Mouse (Mus musculus) liver, embryonic 11.5 days (tissue): ENCODE data around the gene Gm28041. TPM values are rescaled to one million over a fixed set of nuclear protein-coding genes. Genes with fewer than 3 reads are reported as not detected.
"Not testable (repeated sequence)": the region's sequence is repeated elsewhere in the genome, so short reads cannot be mapped to it uniquely, and the experiment has no call there.

Experiments
- ATAC-seq: fragments of 200-750 bp; cut with Nextera tagmentation; replicated peaks from 2 replicates; pipeline ENCODE4 v1.8.0; 2017; ENCODE audit warnings: moderate number of reproducible peaks, mild to moderate bottlenecking, moderate TSS enrichment, moderate library complexity; ENCODE audit not compliant: low FRiP score
- DNase-seq: peaks from one replicate; pipeline ENCODE4 v3.0.0-alpha.2; 2017; ENCODE audit warnings: low spot score
- H3K27ac ChIP-seq: fragments of 300-500 bp; sonication (generic); 2 replicates; pipeline ENCODE4 v1.5.1; 2014; ENCODE audit warnings: mild to moderate bottlenecking, low read depth, low read length, control low read depth
- H3K27me3 ChIP-seq: fragments of 300-500 bp; sonication (generic); replicated peaks from 2 replicates; pipeline ENCODE4 v1.6.1; 2014; ENCODE audit warnings: low read length, mixed read lengths; ENCODE audit not compliant: control insufficient read depth, insufficient read depth
- H3K36me3 ChIP-seq: fragments of 300-500 bp; sonication (generic); 2 replicates; pipeline ENCODE4 v1.6.1; 2014; ENCODE audit warnings: mild to moderate bottlenecking, low read length, moderate library complexity, mixed read lengths; ENCODE audit not compliant: control insufficient read depth, insufficient read depth
- H3K4me1 ChIP-seq: fragments of 300-500 bp; sonication (generic); replicated peaks from 2 replicates; pipeline ENCODE4 v1.6.1; 2014; ENCODE audit warnings: low read length, mixed read lengths; ENCODE audit not compliant: control insufficient read depth, insufficient read depth
- H3K4me2 ChIP-seq: fragments of 300-500 bp; sonication (generic); 2 replicates; pipeline ENCODE4 v1.6.1; 2014; ENCODE audit warnings: mild to moderate bottlenecking, control low read depth, moderate library complexity
- H3K4me3 ChIP-seq: fragments of 300-500 bp; sonication (generic); 2 replicates; pipeline ENCODE4 v1.5.1; 2014; ENCODE audit warnings: low read depth, low read length, control low read depth
- H3K9ac ChIP-seq: fragments of 300-500 bp; sonication (generic); 2 replicates; pipeline ENCODE4 v1.6.1; 2014; ENCODE audit warnings: low read depth, low read length, control low read depth
- H3K9me3 ChIP-seq: fragments of 300-500 bp; sonication (generic); 2 replicates; pipeline ENCODE4 v1.6.1; 2016; ENCODE audit warnings: low read length, inconsistent platforms, mixed read lengths; ENCODE audit not compliant: control insufficient read depth
- WGBS: fragments of 180-500 bp; shearing (Covaris S2); extraction: QIAGEN DNeasy Blood & Tissue Kit; methylation state at CpG from one replicate; pipeline ENCODE4 v1.1.7; 2014; 5-methylcytosine and 5-hydroxymethylcytosine counted together
- polyA plus RNA-seq: library from polyadenylated mRNA; unstranded; fragments of >200 nt; fragmentation: Nextera tagmentation; extraction: Ambion mirVana; gene quantifications from 2 replicates; pipeline ENCODE4 v1.2.1, GENCODE M21; 2014

Gm28041 gene
- polyA plus RNA-seq, 1 experiment from 2014 or later: not detected

DNA sequence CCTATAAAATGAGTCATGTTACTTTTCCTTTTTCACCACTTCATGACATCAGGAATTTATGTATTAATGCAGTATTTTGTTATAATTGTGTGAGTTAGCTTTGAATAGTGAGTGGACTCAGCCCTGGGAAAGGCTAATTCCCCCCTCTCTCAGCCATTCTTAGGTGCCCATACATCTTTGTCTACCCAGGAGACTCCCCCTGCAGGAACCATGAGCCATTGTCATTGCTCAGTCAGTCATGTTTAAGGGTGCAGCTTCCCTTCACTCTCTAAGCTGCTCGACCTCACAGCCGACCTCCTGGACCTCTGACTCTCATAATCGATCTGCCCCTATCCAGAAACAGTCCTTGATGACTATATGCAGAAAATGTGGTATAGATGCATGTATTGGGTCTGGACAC, 722 bp upstream of the Gm28041 start:
- not testable (repeated sequence) for H3K27me3 ChIP-seq, H3K4me1 ChIP-seq, H3K36me3 ChIP-seq, H3K9ac ChIP-seq, H3K9me3 ChIP-seq, H3K4me2 ChIP-seq, ATAC-seq, H3K4me3 ChIP-seq, H3K27ac ChIP-seq, DNase-seq
- 62% methylated on average over 3 of the region's 3 CpGs for WGBS

DNA sequence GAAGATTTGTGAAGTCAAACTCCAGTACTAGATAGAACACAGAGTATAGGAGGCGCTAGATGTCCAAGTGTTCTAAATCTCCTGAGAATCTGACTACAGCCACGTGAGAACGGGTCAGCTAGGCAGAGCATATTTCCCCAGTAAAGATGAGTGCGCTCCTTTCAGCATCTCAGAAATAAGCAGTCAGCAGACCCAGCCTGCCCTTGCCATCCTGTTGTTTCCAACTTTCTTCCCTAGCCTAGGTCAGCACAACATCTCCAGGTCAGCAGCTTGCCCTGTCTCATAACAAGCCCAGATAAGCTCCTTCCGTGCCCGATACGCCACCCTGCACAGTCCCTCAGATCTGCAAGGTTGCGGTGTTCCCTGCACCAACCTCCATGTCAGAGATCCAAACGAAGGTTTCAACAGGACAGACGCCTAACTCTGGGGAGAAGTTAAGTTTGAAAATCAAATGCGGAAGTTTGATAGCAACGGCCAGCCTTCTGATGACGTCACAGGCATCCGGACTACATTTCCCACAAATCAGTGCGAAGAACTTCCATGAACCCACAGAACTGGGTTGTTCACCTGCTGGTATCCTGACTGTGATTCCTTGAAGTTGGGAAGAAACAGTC, 15.3 kb downstream of the Gm28041 start, which contains the start of the genes Gm28044 and Zfp953:
TSS of gene Gm28044 (minus strand) at position 406 of the 614 bp plus-strand sequence.
TSS of gene Zfp953 (minus strand) at position 475 of the 614 bp plus-strand sequence.
- peak within 1 kb of the TSS; percentile 65 for H3K9ac ChIP-seq
- H3K27me3 ChIP-seq: no peaks in the 10 kb centered on the region
- no peaks in the 10 kb centered on the region for H3K9me3 ChIP-seq
- no peaks in the 10 kb centered on the region for H3K4me1 ChIP-seq
- DNase-seq: peak; percentile 80
- peak within 1 kb of the TSS; percentile 55 for H3K4me3 ChIP-seq
- no peak within 1 kb of the TSS for H3K27ac ChIP-seq
- H3K4me2 ChIP-seq: peak within 1 kb of the TSS; percentile 64
- no peaks in the 10 kb centered on the region for H3K36me3 ChIP-seq
- WGBS: under 1% methylated on average over 15 of the region's 15 CpGs
- ATAC-seq: peak; percentile 84

DNA sequence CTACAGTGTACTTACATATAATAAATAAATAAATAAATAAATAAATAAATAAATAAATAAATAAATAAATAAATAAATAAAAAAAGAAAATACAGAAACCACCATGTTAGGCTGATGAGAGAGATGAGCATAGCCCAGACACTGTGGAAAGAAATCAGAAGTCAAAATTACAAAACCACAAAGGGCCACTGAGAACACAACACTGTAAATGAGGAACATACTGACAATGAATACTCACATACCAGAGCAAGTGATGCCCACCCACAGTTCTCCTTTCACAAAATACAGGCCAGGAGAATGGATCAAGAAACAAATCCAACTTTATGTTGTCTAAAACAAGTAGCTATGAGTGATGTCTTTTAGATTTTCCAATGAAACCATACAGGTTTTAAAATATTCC, 23.7 kb downstream of the Gm28041 start:
- DNase-seq (no peak), ATAC-seq (no peak)
- no peaks in the 10 kb centered on the region for H3K36me3 ChIP-seq
- no peaks in the 10 kb centered on the region for H3K4me1 ChIP-seq
- no peaks in the 10 kb centered on the region for H3K27me3 ChIP-seq
- no peak overlapping the region for H3K4me3 ChIP-seq
- no peak overlapping the region for H3K9ac ChIP-seq
- H3K4me2 ChIP-seq: no peak overlapping the region
- H3K9me3 ChIP-seq: no peaks in the 10 kb centered on the region
- H3K27ac ChIP-seq: no peak overlapping the region

DNA sequence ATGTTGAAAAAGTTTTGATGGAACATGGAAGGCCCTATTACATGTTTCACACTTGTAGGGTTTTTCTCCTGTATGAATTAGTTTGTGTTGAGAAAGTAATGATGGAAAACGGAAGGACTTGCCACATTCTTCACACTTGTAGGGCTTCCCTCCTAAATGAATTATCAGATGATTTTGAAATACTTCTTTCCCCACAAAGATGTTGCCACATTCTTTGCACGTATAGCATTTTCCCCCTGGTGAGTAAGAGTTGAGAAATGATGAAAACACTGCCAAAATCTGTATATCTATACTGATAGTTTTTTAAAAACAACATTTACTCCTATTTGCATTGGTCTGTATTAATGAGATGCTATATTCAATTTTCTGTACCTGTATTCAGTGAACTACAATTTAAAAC, 32.1 kb downstream of the Gm28041 start:
- DNase-seq (no peak), ATAC-seq (no peak)
- no peaks in the 10 kb centered on the region for H3K27me3 ChIP-seq
- no peak overlapping the region for H3K27ac ChIP-seq
- peaks cover 6% of the 10 kb centered on the region for H3K36me3 ChIP-seq
- no peak overlapping the region for H3K9ac ChIP-seq
- no peaks in the 10 kb centered on the region for H3K9me3 ChIP-seq
- 90% methylated on average over 2 of the region's 2 CpGs for WGBS
- no peak overlapping the region for H3K4me3 ChIP-seq
- H3K4me1 ChIP-seq: no peaks in the 10 kb centered on the region
- H3K4me2 ChIP-seq: no peak overlapping the region

DNA sequence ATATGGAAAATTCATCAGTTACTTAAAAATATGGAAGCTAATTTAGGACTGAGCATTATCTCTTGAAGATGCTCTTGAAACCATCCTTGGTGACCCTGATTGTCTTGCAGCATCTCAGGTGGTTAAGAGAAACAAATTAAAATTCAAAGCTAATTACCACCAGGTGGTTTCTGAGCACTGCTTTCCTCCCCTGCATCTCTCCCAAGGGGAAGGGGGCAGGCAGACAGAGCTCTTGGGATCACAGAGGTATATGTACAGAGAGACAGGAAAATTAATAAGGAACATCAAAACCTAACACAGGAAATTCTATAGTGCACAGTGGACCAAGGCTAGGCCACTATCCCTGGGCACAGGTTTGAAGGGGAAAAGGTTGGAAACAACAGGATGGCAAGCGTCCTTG, 42.7 kb downstream of the Gm28041 start:
- peak overlapping the region; percentile 37; the same call in 1 of the 2 replicates for H3K9ac ChIP-seq
- 62% methylated on average over 1 of the region's 1 CpGs for WGBS
- DNase-seq: no peak
- peak overlapping the region; percentile 62 for H3K4me3 ChIP-seq
- H3K9me3 ChIP-seq: no peaks in the 10 kb centered on the region; the same call in 1 of the 2 replicates
- H3K36me3 ChIP-seq: no peaks in the 10 kb centered on the region; the same call in 1 of the 2 replicates
- H3K4me2 ChIP-seq: peak overlapping the region; percentile 60
- 0 out of 2 replicates have a peak, but pooled peaks have one; percentile 6 for ATAC-seq
- 0 out of 2 replicates have a peak, but pooled peaks cover 5% of the 10 kb centered on the region for H3K4me1 ChIP-seq
- H3K27me3 ChIP-seq: no peaks in the 10 kb centered on the region
- H3K27ac ChIP-seq: no peak overlapping the region

DNA sequence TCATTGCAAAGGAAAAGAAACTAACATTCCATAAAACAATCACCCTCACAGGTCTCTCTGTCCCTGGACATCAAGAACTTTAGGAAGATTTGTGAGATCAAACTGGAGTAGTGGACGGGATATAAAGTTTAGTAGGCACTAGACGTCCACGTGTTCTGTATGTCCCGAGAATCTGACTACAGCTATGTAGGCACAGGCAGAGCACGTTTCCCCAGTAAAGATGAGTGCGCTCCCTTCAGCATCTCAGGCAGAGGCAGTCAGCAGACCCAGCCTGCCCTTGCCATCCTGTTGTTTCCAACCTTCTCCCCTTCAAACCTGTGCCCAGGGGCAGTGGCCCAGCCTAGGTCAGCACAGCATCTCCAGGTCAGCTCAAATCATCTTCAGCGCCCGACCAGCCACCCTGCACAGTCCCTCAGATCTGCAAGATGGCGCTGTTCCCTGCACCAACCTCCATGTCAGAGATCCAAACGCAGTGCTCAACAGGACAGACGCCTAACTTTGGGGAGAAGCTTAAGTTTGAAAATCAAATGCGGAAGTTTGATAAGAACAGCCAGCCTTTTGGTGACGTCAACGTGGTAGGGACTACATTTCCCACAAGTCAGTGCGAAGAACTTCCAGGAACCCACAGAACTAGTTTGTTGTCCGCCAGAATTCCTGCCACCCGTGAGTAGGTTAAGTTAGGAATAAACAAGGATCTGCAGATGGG, 43.4 kb downstream of the Gm28041 start, which contains the start of gene Zfp595:
TSS of gene Zfp595 (minus strand) at position 552 of the 706 bp plus-strand sequence.
- H3K9me3 ChIP-seq: no peaks in the 10 kb centered on the region; the same call in 1 of the 2 replicates
- peak within 1 kb of the TSS; percentile 60 for H3K4me2 ChIP-seq
- 17% methylated on average over 17 of the region's 17 CpGs for WGBS
- H3K4me1 ChIP-seq: 0 out of 2 replicates have a peak, but pooled peaks cover 5% of the 10 kb centered on the region
- H3K36me3 ChIP-seq: no peaks in the 10 kb centered on the region; the same call in 1 of the 2 replicates
- H3K4me3 ChIP-seq: peak within 1 kb of the TSS; percentile 62
- peak; percentile 66 for DNase-seq
- H3K27me3 ChIP-seq: no peaks in the 10 kb centered on the region
- H3K27ac ChIP-seq: no peak within 1 kb of the TSS
- ATAC-seq: peak; percentile 87
- peak within 1 kb of the TSS; percentile 37 for H3K9ac ChIP-seq

DNA sequence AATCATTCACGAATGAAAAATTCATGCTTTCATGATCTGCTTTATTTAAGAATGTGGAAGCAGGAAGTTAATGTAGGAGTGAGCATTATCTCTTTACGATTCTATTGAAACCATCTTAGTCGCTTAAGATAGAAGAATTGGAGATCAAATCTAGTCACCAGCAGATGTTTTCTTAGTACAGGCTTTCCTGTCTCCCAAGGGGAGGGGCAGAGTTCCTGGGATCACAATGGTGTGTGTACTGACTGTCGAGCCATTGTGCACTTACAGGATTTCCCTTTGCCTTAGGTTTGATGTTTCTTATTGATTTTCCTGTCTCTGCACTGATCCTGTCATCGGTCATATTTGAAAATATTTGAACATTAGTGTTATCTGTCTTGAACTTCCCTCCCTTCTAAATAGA, 68.8 kb downstream of the Gm28041 start:
- H3K9me3 ChIP-seq: no peaks in the 10 kb centered on the region
- peak overlapping the region; percentile 50; the same call in 1 of the 2 replicates for H3K4me3 ChIP-seq
- WGBS: 40% methylated on average over 5 of the region's 5 CpGs
- H3K36me3 ChIP-seq: no peaks in the 10 kb centered on the region
- DNase-seq (no peak), ATAC-seq (peak; percentile 29)
- H3K9ac ChIP-seq: peak overlapping the region; percentile 62
- no peaks in the 10 kb centered on the region for H3K27me3 ChIP-seq
- H3K4me1 ChIP-seq: 0 out of 2 replicates have a peak, but pooled peaks cover 2% of the 10 kb centered on the region
- H3K27ac ChIP-seq: no peak overlapping the region
- peak overlapping the region; percentile 55 for H3K4me2 ChIP-seq

DNA sequence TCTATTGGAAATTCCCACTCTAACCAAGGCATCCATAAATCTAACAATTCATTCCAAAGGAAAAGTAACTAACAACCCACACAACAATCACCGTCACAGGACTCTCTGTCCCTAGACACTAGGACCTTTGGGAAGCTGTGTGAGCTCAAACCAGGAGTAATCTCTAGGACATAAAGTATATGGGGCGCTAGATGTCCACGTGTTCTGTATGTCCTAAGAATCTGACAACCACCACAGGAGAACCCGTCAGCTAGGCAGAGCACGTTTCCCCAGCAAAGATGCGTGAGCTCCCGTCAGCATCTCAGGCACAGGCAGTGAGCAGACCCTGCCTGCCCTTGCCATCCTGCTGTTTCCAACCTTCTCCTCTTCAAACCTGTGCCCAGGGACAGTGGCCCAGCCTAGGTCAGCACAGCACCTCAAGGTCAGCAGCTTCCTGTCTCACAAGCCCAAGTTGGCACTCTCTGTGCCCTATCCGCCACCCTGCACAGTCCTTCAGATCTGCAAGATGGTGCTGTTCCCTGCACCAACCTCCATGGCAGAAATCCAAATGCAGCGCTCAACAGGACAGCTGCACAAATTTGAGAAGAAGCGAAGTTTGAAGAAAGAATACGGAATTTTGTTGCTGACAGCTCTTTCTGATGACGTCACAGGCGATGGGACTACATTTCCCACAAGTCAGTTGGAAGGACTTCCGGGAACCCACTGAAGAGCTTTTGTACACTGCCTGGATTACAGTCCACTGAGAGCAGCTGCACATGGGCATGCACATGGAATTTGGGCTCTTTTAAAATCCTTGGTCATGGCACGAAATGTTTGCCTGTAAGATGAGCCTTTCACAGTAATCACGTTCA, 69.5 kb downstream of the Gm28041 start, which contains the start of gene Zfp457:
TSS of gene Zfp457 (minus strand) at position 664 of the 851 bp plus-strand sequence.
- Histone ChIP-seq H3K27me3 (no peaks in the 10 kb centered on the region), H3K4me3 (peak within 1 kb of the TSS; percentile 50), H3K36me3 (no peaks in the 10 kb centered on the region), H3K4me2 (peak within 1 kb of the TSS; percentile 55), H3K4me1 (0 out of 2 replicates have a peak, but pooled peaks cover 2% of the 10 kb centered on the region), H3K27ac (no peak within 1 kb of the TSS), H3K9ac (peak within 1 kb of the TSS; percentile 62), H3K9me3 (no peaks in the 10 kb centered on the region)
- DNase-seq (peak; percentile 79), ATAC-seq (peak; percentile 96)
- 10% methylated on average over 16 of the region's 16 CpGs for WGBS
